Mouse (Mus musculus): ENCODE results near the gene Dab1.

Gene Dab1

GRCm38 (mm10) chr4:104662841-104663614 is 1043.9 kb downstream of the Dab1 start:
- DNase-seq (ENCODE audit: extremely low read depth, low read depth), result no peak

GRCm38 (mm10) chr4:104665553-104665952 is 1046.4 kb downstream of the Dab1 start:
- no peak for DNase-seq (ENCODE audit: extremely low read depth, low read depth)

- no peak for DNase-seq (ENCODE audit: extremely low read depth, low read depth)
Observed at GRCm38 (mm10) chr4:104666831-104667551, 1047.8 kb downstream of the Dab1 start.

- DNase-seq (ENCODE audit: extremely low read depth, low read depth), result no peak
Observed at GRCm38 (mm10) chr4:104668061-104668460, 1048.9 kb downstream of the Dab1 start.

GRCm38 (mm10) chr4:104669406-104669805 is 1050.2 kb downstream of the Dab1 start:
- no peak for DNase-seq (ENCODE audit: extremely low read depth, low read depth)

GRCm38 (mm10) chr4:104670741-104671140 is 1051.6 kb downstream of the Dab1 start:
- no peak for DNase-seq (ENCODE audit: extremely low read depth, low read depth)

- DNase-seq (ENCODE audit: extremely low read depth, low read depth), result no peak
Observed at GRCm38 (mm10) chr4:104673317-104673716, 1054.2 kb downstream of the Dab1 start.

- DNase-seq (ENCODE audit: extremely low read depth, low read depth), result no peak
Observed at GRCm38 (mm10) chr4:104674706-104675105, 1055.5 kb downstream of the Dab1 start.

- no peak for DNase-seq (ENCODE audit: extremely low read depth, low read depth)
Observed at GRCm38 (mm10) chr4:104678234-104678633, 1059.1 kb downstream of the Dab1 start.

- no peak for DNase-seq (ENCODE audit: extremely low read depth, low read depth)
Observed at GRCm38 (mm10) chr4:104680475-104680874, 1061.3 kb downstream of the Dab1 start.

- no peak for DNase-seq (ENCODE audit: extremely low read depth, low read depth)
Observed at GRCm38 (mm10) chr4:104686137-104686809, 1067.1 kb downstream of the Dab1 start.

- no peak for DNase-seq (ENCODE audit: extremely low read depth, low read depth)
Observed at GRCm38 (mm10) chr4:104689047-104689446, 1069.9 kb downstream of the Dab1 start.

- no peak for DNase-seq (ENCODE audit: extremely low read depth, low read depth)
Observed at GRCm38 (mm10) chr4:104691026-104691425, 1071.9 kb downstream of the Dab1 start.

- DNase-seq (ENCODE audit: extremely low read depth, low read depth), result no peak
Observed at GRCm38 (mm10) chr4:104694188-104694587, 1075.0 kb downstream of the Dab1 start.

GRCm38 (mm10) chr4:104696522-104696921 is 1077.4 kb downstream of the Dab1 start:
- DNase-seq (ENCODE audit: extremely low read depth, low read depth), result no peak

- DNase-seq (ENCODE audit: extremely low read depth, low read depth), result no peak
Observed at GRCm38 (mm10) chr4:104697703-104698102, 1078.5 kb downstream of the Dab1 start.

- no peak for DNase-seq (ENCODE audit: extremely low read depth, low read depth)
Observed at GRCm38 (mm10) chr4:104705664-104706645, 1086.8 kb downstream of the Dab1 start.

- DNase-seq (ENCODE audit: extremely low read depth, low read depth), result no peak
Observed at GRCm38 (mm10) chr4:104712338-104713083, 1093.4 kb downstream of the Dab1 start.

- no peak for DNase-seq (ENCODE audit: extremely low read depth, low read depth)
Observed at GRCm38 (mm10) chr4:104714925-104715519, 1095.9 kb downstream of the Dab1 start.

- no peak for DNase-seq (ENCODE audit: extremely low read depth, low read depth)
Observed at GRCm38 (mm10) chr4:104715857-104716256, 1096.7 kb downstream of the Dab1 start.
